Mouse (Mus musculus): ENCODE data around the gene Nr4a3. TPM values are rescaled to one million over a fixed set of nuclear protein-coding genes. Genes with fewer than 3 reads are reported as not detected.

The Nr4a3 gene
- total RNA-seq (2021) (100 to 1,000 TPM in 1 of 2 experiments, 10 to 100 TPM in 1; 45.6 to 171 TPM), polyA plus RNA-seq (2012; rRNA removed) (108 and 138 TPM in 2 replicates)
- long read RNA-seq, partial matches to known transcripts = 0 of 1 reads
- long read RNA-seq, other reads (novel, unspliced or antisense) = 1 of 1 reads

- DNase-seq = peak; percentile 96
These were observed at the start of gene Nr4a3 for GRCm38 (mm10) chr4:48044491-48045211. Gene Nr4a3 (plus strand): TSS chr4:48045153.

GRCm38 (mm10) chr4:48002969-48003368 is 42.0 kb upstream of the Nr4a3 start:
- DNase-seq = peak; percentile 9

DNA sequence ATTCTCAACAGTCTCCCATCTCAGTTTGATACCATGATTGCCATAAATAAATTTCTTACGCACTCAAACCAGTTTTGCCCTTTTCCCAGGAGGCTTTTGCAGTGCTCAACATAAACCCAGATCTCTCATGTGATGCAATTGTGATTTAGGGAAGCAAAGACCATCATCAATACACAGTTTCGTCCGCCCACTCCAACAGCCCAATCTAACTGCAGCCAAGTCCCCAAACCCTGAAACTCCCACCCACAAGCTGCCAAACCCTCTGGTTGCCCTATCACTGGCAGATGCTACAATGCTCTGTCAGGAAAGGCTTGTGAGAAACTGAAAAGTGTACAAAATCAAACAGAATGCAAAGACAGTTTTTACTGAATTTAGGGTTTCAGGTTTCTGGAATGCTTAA is 41.5 kb upstream of the Nr4a3 start:
- DNase-seq = no peak

GRCm38 (mm10) chr4:48006355-48006754 is 38.6 kb upstream of the Nr4a3 start:
- DNase-seq = no peak

- no peak for DNase-seq
These were observed 32.7 kb upstream of the Nr4a3 start for GRCm38 (mm10) chr4:48012209-48012608.

GRCm38 (mm10) chr4:48022966-48023365 is 22.0 kb upstream of the Nr4a3 start:
- DNase-seq = no peak

DNA sequence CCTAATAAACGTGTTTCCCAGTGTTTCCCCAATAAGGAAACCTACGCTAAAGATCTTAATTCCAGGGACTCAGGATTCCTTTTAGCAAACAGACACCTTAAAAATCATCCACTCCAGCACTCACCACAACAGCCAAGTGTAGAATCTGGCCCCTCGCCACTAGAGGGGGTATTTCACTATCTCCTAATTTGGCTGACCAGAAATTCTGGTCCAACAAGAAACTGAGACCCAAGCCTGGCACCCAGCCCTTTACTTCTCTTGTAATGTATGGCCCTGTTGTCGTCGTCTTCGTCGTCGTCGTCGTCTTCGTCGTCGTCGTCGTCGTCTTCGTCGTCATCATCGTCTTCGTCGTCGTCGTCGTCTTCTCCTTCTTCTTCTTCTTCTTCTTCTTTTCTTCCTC is 15.3 kb upstream of the Nr4a3 start:
- no peak for DNase-seq

DNA sequence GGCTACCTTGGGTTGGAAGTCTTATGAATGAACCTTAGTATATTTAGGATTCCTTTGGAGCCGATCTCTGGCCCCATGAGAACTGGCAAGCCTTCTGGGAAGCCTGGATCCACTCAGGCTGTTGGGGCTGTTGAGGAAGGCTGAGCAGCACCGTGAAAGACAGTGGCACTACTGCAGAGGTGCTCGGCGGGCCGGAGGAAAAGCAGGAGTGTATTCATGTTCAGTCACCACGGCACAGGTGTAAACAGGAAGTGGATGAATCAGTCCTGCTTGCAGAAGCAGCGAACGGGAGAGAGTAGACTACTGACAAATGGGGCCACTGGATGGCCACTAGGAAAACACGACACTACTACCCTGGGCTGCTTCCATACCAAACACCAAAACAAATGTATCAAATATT is 10.7 kb upstream of the Nr4a3 start:
- DNase-seq = no peak

DNA sequence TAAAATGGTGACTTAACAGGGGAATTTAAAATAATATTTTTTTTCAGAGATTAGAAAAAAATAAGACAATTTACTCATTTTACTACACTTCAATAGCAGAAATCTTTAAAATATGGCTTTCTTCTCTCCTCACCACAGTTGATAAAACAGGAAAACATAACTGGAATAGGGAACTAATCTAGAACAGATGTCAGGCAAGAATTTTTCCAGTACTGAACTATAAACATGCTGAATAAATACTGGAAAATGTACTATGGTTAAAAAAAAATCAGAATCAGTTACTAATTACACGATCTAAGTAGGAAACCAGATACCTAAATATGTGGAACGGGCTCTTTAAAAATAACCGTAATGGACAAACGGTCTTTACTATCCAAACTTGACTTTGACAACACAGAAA is 7.3 kb upstream of the Nr4a3 start:
- no peak for DNase-seq

- no peak for DNase-seq
These were observed 6.1 kb upstream of the Nr4a3 start for GRCm38 (mm10) chr4:48038847-48039246.

GRCm38 (mm10) chr4:48039736-48040135 is 5.2 kb upstream of the Nr4a3 start:
- no peak for DNase-seq

DNA sequence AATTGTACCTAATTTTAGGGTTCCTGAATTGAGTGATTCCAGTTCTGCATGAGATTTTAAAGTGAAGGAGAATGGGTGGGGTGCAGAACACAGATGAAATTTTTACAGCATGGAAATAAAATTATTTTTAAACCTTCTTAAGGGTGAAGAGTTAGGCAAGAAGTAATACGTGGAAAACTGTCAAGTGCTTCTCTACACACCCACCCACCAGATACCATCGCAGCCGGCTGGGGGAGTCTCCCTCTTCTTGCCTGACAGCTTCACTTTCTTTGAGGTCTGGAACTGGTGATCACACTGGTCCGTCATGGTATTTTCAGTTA is 2.5 kb upstream of the Nr4a3 start:
- DNase-seq = no peak

DNA sequence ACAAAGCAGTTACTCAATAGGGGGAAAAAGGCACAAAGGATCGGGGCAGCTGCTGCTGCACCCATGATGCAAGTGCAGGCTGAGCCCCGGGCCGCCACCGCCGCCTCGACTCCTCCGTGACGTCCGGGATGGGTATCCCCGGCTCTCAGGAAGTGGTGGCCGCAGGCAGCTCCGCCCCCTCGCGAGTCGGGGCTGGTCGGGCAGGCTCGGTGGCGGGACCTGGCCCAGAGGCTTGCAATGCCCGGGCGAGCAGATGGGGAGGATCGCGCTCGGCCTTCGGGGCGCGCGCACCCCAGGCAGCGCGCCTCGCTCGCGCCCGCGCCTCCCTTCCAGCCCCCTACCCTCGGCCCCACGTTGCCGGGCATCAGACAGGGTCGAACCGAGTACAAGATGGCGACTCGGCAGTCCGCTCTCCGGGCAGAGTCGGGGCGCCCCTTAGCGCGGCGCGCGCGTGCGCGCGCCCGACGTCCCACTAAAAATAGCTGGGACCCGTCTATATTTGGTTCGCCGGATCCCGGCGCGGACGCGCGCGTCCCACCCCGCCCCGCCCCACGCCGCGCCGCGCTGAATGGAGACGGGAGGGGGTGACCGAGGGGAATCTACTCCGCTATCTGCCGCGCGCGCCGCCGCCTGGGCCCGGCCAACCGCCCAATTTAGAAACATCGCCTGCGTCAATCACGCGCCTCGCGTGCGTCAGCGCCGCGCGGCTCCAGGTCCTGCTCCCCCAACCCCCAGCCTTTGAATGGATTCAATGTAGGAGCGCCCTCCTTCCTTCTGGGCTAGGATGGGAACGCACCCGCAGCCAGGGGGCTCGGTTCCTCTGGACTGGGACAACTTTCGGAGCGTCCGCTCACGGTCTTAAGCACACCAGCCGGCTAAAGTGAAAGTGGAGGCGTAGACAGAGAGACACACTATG is 1.9 kb upstream of the Nr4a3 start:
- DNase-seq = peak; percentile 98

GRCm38 (mm10) chr4:48044141-48044490 is 837 bp upstream of the Nr4a3 start:
- no peak for DNase-seq

GRCm38 (mm10) chr4:48045281-48045720 is 348 bp downstream of the Nr4a3 start:
- DNase-seq = peak; percentile 67

DNA sequence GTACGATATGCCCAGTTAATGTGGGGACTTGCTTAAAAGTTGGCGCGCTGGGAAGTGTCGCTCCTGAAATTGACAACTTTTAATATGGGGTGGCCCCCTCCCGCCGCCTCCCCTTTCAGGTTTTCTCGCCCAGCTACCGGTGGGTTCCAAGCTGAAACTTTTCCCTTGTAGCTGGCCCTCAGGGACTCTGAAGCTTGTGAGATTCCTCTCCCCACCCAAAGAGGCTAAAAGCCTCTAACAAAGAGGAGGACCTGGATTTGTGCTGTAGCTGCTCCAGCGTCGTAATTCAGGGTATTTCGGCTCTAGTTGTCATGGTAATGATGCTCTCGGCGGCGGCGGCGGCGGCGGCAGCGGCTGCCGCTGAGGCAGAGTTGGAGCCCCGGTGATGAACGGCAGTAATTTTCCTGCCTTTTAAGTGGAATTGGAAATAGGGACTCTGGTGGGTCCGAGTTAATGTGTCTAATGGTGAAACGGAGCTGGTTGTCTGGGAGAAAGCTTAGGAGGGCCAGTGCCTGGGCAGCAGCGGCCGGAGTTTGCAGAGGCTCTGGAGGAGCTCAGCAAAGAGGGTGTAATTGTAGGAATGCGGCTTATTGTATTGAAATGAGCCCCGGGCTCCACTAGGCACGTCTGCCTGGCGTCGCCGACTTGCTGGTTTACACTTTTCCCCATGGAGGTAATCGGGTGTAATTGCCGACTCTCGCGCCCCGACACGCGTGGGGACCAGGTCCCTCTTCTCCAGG is 938 bp downstream of the Nr4a3 start:
- peak; percentile 75 for DNase-seq

GRCm38 (mm10) chr4:48046461-48046901 is 1.5 kb downstream of the Nr4a3 start:
- DNase-seq = peak; percentile 53

DNA sequence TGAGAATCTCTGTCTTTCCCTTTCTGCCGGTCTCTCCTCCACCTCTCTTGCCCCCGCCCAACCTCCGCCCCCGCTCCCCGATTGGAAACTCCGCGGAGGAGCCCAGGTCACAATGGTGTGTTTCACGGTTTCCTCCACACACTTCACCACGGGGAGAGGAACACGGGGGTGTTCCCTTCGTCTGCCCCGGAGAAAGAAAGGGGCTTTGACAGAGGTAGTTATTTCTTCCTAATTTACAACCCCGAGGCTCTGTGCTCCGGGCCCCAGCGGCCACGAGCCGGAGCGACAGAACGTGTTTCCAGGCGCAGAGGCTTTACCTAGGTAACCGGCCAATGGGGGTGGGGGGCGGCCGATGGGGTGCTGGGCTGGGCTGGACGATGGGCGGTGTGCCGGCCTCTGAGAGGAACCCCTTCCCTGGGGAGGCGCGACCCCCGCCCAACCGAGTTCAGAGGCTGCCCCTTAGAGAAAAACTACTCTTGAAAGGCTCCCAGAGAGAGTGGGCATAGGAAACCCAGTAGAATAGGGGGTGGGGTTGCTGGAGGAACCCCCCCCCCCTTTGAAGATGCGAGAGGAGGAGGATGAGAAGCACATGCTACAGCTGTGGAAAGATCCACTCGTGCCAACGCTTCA is 2.3 kb downstream of the Nr4a3 start:
- peak; percentile 77 for DNase-seq

- DNase-seq = peak; percentile 81
These were observed 2.9 kb downstream of the Nr4a3 start for GRCm38 (mm10) chr4:48047766-48048371.

DNA sequence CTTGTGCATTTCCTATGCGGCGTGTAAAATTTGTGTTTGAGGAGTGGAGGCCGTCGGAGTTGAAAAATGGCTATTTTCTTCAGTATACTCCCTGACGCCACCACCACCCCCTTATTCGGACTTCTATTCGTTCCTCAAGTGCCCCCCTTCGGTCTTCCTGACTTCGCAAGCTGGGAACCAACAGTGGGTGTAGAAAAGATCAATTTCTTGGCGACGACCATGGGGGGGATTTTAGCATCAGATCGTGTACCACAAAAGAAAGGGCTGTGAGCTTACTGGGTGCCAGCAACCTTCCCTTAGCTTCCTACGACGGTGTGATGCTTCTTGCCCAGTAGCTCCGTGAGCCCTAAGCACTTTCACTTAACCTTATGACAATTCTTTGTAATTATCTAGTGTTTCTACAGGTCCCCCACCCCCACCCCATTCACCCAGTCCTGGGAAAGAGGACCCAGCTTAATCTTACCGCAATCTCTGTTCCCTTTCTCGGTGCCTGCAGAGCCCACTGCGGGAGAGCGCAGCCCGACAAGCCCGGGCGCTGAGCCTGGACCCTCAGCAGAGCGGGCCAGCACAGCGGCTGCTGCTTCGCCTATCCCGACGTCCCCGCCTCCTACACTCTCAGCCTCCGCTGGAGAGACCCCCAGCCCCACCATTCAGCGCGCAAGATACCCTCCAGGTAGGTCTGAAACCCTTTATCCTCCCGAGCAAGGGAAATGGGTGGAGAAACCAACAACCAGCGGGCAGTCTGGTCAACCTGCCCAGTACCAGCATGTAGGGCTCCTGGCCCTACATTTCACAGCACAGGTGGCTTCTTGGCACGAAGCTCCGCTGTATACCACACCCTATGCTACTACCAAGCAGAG is 3.7 kb downstream of the Nr4a3 start:
- DNase-seq = peak; percentile 43
